18 mouse cellular contexts compared by ENCODE assay signal in the genomic region with DNA sequence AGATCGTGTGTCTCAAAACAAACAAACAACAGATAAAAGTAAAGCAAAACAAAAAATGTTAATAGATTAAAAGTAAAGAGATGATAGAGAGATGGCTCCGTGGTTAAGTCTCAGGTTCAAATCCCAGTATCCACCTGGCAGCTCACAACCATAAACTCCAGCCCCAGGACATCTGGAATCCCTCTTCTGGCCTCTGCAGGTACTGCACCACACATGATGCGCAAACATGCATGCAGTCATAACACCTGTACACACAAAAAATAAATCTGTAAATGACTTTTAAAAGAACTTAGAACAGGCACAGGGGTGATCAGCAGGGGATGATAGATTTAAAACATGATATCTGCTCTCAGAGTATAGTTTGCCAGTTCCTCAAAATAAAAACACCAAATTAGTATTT.
A peak's percentile ranks its signal among the peaks of the same experiment; 100 is the strongest.
DNase-seq lines count a peak whose midpoint lies in the region; ATAC-seq and TF ChIP-seq lines count a peak whose summit lies in the region.
"Had no signal": no experiment of that assay in that cellular context is flagged by ENCODE, and none has a peak within 500 bp of the region (broad histone marks: within the 10 kb centered on the region; RNA-seq: fewer than 3 reads in every experiment).

No protein-coding gene starts in this region.

- no peak overlapping the region for H3K27ac ChIP-seq in heart, postnatal 0 days (ENCODE audit: low read depth)
- no peak overlapping the region for H3K27ac ChIP-seq in midbrain, postnatal 0 days (ENCODE audit: low read depth, low read length)
- H3K27ac ChIP-seq in midbrain, embryonic 10.5 days (replicated peaks), result no peak overlapping the region
- no peak overlapping the region for H3K27ac ChIP-seq in stomach, postnatal 0 days (replicated peaks)
- H3K27ac ChIP-seq: embryonic facial prominence, embryonic 10.5 days; forebrain, embryonic 12.5 days; liver, embryonic 13.5 days; midbrain, embryonic 12.5 days; neural tube, embryonic 15.5 days had no signal

- H3K27me3 ChIP-seq in heart, postnatal 0 days (ENCODE audit: control insufficient read depth, insufficient read depth, low read length), result no peaks in the 10 kb centered on the region
- H3K27me3 ChIP-seq in midbrain, postnatal 0 days (ENCODE audit: insufficient read depth, low read length), result no peaks in the 10 kb centered on the region
- no peaks in the 10 kb centered on the region for H3K27me3 ChIP-seq in midbrain, embryonic 10.5 days (ENCODE audit: low read depth, poor library complexity, severe bottlenecking)
- H3K27me3 ChIP-seq in stomach, postnatal 0 days (ENCODE audit: control insufficient read depth, insufficient read depth, low read length), result no peaks in the 10 kb centered on the region
- H3K27me3 ChIP-seq: forebrain, embryonic 12.5 days; liver, embryonic 13.5 days; midbrain, embryonic 12.5 days; neural tube, embryonic 15.5 days had no signal

- WGBS in heart, postnatal 0 days, result 75% methylated on average over 3 of the region's 3 CpGs
- WGBS in midbrain, postnatal 0 days, result 89% methylated on average over 3 of the region's 3 CpGs
- 79% methylated on average over 3 of the region's 3 CpGs for WGBS in midbrain, embryonic 10.5 days
- WGBS in stomach, postnatal 0 days, result 85% methylated on average over 3 of the region's 3 CpGs

- H3K4me3 ChIP-seq in heart, postnatal 0 days (ENCODE audit: low read depth, low read length), result no peak overlapping the region
- no peak overlapping the region for H3K4me3 ChIP-seq in midbrain, postnatal 0 days (ENCODE audit: low read depth, low read length)
- no peak overlapping the region for H3K4me3 ChIP-seq in midbrain, embryonic 10.5 days
- no peak overlapping the region for H3K4me3 ChIP-seq in stomach, postnatal 0 days (ENCODE audit: low read depth, low read length)
- H3K4me3 ChIP-seq: embryonic facial prominence, embryonic 10.5 days; forebrain, embryonic 12.5 days; liver, embryonic 13.5 days; midbrain, embryonic 12.5 days; neural tube, embryonic 15.5 days had no signal

- DNase-seq in heart, postnatal 0 days (ENCODE audit: low spot score), result no peak
- DNase-seq in heart, postnatal 25 days (ENCODE audit: low spot score), result no peak
- no peak for DNase-seq in midbrain, postnatal 0 days (ENCODE audit: low spot score)
- no peak for DNase-seq in midbrain, embryonic 10.5 days (ENCODE audit: low spot score)
- peak; percentile 47 for DNase-seq in R1 (ENCODE audit: low read depth, low spot score)
- no peak for DNase-seq in stomach, postnatal 0 days (ENCODE audit: low spot score)
- DNase-seq in spleen, postnatal 36 days (ENCODE audit: low spot score in 2 of 2), result no peak
- DNase-seq: adrenal gland, adult 8-10 months; cerebellum, adult 18-20 months; heart, postnatal 4 days; kidney, adult 9 months; layer of hippocampus, postnatal 36 days; liver, embryonic 13.5 days had no signal

- H3K9me3 ChIP-seq in heart, postnatal 0 days (replicated peaks; ENCODE audit: control insufficient read depth, low read length), result no peaks in the 10 kb centered on the region
- no peaks in the 10 kb centered on the region for H3K9me3 ChIP-seq in midbrain, postnatal 0 days (ENCODE audit: low read length)
- H3K9me3 ChIP-seq in midbrain, embryonic 10.5 days (replicated peaks), result no peaks in the 10 kb centered on the region
- H3K9me3 ChIP-seq in stomach, postnatal 0 days (ENCODE audit: control insufficient read depth, low read length), result no peaks in the 10 kb centered on the region
- H3K9me3 ChIP-seq: embryonic facial prominence, embryonic 10.5 days; forebrain, embryonic 12.5 days; liver, embryonic 13.5 days; midbrain, embryonic 12.5 days; neural tube, embryonic 15.5 days had no signal

- H3K4me2 ChIP-seq in heart, postnatal 0 days (ENCODE audit: low read depth, low read length), result no peak overlapping the region
- H3K4me2 ChIP-seq in midbrain, postnatal 0 days (ENCODE audit: low read depth, low read length, poor library complexity, severe bottlenecking), result no peak overlapping the region
- no peak overlapping the region for H3K4me2 ChIP-seq in stomach, postnatal 0 days (replicated peaks; ENCODE audit: low read depth)
- H3K4me2 ChIP-seq: forebrain, embryonic 12.5 days; liver, embryonic 13.5 days; midbrain, embryonic 12.5 days; neural tube, embryonic 15.5 days had no signal

- ATAC-seq in heart, postnatal 0 days (ENCODE audit: insufficient read depth, low read depth), result no peak
- no peak for ATAC-seq in midbrain, postnatal 0 days (ENCODE audit: low FRiP score)
- ATAC-seq in stomach, postnatal 0 days (ENCODE audit: low FRiP score, low TSS enrichment), result no peak
- no peak for ATAC-seq in granulocyte monocyte progenitor cell, adult 5-6 weeks (replicated peaks; ENCODE audit: poor library complexity, severe bottlenecking)

- TF ChIP-seq CTCF in heart, postnatal 0 days (IDR thresholded peaks at IDR 0.05; ENCODE audit: low read depth), result 0 out of 2 replicates have a peak, but pooled peaks have one; percentile 16
- peak; percentile 22 for TF ChIP-seq CTCF in midbrain, postnatal 0 days (IDR thresholded peaks at IDR 0.05)
- peak; percentile 48 for TF ChIP-seq CTCF in stomach, postnatal 0 days (IDR thresholded peaks at IDR 0.05; ENCODE audit: low read depth)

- H3K4me1 ChIP-seq in heart, postnatal 0 days (ENCODE audit: control insufficient read depth, insufficient read depth), result no peaks in the 10 kb centered on the region
- no peaks in the 10 kb centered on the region for H3K4me1 ChIP-seq in midbrain, postnatal 0 days (ENCODE audit: insufficient read depth, low read length)
- peaks cover 6% of the 10 kb centered on the region; the same call in 1 of the 2 replicates for H3K4me1 ChIP-seq in midbrain, embryonic 10.5 days
- H3K4me1 ChIP-seq in stomach, postnatal 0 days (replicated peaks; ENCODE audit: control insufficient read depth, insufficient read depth), result no peaks in the 10 kb centered on the region
- H3K4me1 ChIP-seq: forebrain, embryonic 12.5 days; midbrain, embryonic 12.5 days; neural tube, embryonic 15.5 days had no signal

- TF ChIP-seq EP300 in heart, postnatal 0 days (IDR thresholded peaks at IDR 0.05; ENCODE audit: low read depth), result no peak
- TF ChIP-seq EP300 in stomach, postnatal 0 days (optimal IDR thresholded peaks at IDR 0.05), result no peak

- no peak overlapping the region for H3K9ac ChIP-seq in heart, postnatal 0 days (replicated peaks; ENCODE audit: low read depth, low read length)
- H3K9ac ChIP-seq in midbrain, postnatal 0 days (replicated peaks; ENCODE audit: low read length, poor library complexity, severe bottlenecking), result no peak overlapping the region
- H3K9ac ChIP-seq in stomach, postnatal 0 days (ENCODE audit: low read length), result no peak overlapping the region
- H3K9ac ChIP-seq: forebrain, embryonic 12.5 days; liver, embryonic 13.5 days; midbrain, embryonic 12.5 days; neural tube, embryonic 15.5 days had no signal

- no peaks in the 10 kb centered on the region for H3K36me3 ChIP-seq in heart, postnatal 0 days (replicated peaks; ENCODE audit: control insufficient read depth, insufficient read depth, low read length)
- H3K36me3 ChIP-seq in midbrain, postnatal 0 days (ENCODE audit: insufficient read depth, low read length), result no peaks in the 10 kb centered on the region
- H3K36me3 ChIP-seq in midbrain, embryonic 10.5 days, result no peaks in the 10 kb centered on the region
- H3K36me3 ChIP-seq in stomach, postnatal 0 days (ENCODE audit: control insufficient read depth, insufficient read depth, low read length), result no peaks in the 10 kb centered on the region
- H3K36me3 ChIP-seq: embryonic facial prominence, embryonic 10.5 days; forebrain, embryonic 12.5 days; liver, embryonic 13.5 days; midbrain, embryonic 12.5 days; neural tube, embryonic 15.5 days had no signal

- intact Hi-C loops in heart, postnatal 25 days (cut with DNase I), result no loop called here
